Mouse (Mus musculus) liver, embryonic 11.5 days (tissue): Measurements from ENCODE around the gene Ifngr1. TPM values are rescaled to one million over a fixed set of nuclear protein-coding genes. Genes with fewer than 3 reads are reported as not detected.

Experiments used
- ATAC-seq: fragments of 200-750 bp; cut with Nextera tagmentation; replicated peaks from 2 replicates; pipeline ENCODE4 v1.8.0; 2017; ENCODE audit warnings: moderate number of reproducible peaks, mild to moderate bottlenecking, moderate TSS enrichment, moderate library complexity; ENCODE audit not compliant: low FRiP score
- DNase-seq: peaks from one replicate; pipeline ENCODE4 v3.0.0-alpha.2; 2017; ENCODE audit warnings: low spot score
- H3K27ac ChIP-seq: fragments of 300-500 bp; sonication (generic); 2 replicates; pipeline ENCODE4 v1.5.1; 2014; ENCODE audit warnings: mild to moderate bottlenecking, low read depth, low read length, control low read depth
- H3K27me3 ChIP-seq: fragments of 300-500 bp; sonication (generic); replicated peaks from 2 replicates; pipeline ENCODE4 v1.6.1; 2014; ENCODE audit warnings: low read length, mixed read lengths; ENCODE audit not compliant: control insufficient read depth, insufficient read depth
- H3K36me3 ChIP-seq: fragments of 300-500 bp; sonication (generic); 2 replicates; pipeline ENCODE4 v1.6.1; 2014; ENCODE audit warnings: mild to moderate bottlenecking, low read length, moderate library complexity, mixed read lengths; ENCODE audit not compliant: control insufficient read depth, insufficient read depth
- H3K4me1 ChIP-seq: fragments of 300-500 bp; sonication (generic); replicated peaks from 2 replicates; pipeline ENCODE4 v1.6.1; 2014; ENCODE audit warnings: low read length, mixed read lengths; ENCODE audit not compliant: control insufficient read depth, insufficient read depth
- H3K4me2 ChIP-seq: fragments of 300-500 bp; sonication (generic); 2 replicates; pipeline ENCODE4 v1.6.1; 2014; ENCODE audit warnings: mild to moderate bottlenecking, control low read depth, moderate library complexity
- H3K4me3 ChIP-seq: fragments of 300-500 bp; sonication (generic); 2 replicates; pipeline ENCODE4 v1.5.1; 2014; ENCODE audit warnings: low read depth, low read length, control low read depth
- H3K9ac ChIP-seq: fragments of 300-500 bp; sonication (generic); 2 replicates; pipeline ENCODE4 v1.6.1; 2014; ENCODE audit warnings: low read depth, low read length, control low read depth
- H3K9me3 ChIP-seq: fragments of 300-500 bp; sonication (generic); 2 replicates; pipeline ENCODE4 v1.6.1; 2016; ENCODE audit warnings: low read length, inconsistent platforms, mixed read lengths; ENCODE audit not compliant: control insufficient read depth
- WGBS: fragments of 180-500 bp; shearing (Covaris S2); extraction: QIAGEN DNeasy Blood & Tissue Kit; methylation state at CpG from one replicate; pipeline ENCODE4 v1.1.7; 2014; 5-methylcytosine and 5-hydroxymethylcytosine counted together
- polyA plus RNA-seq: library from polyadenylated mRNA; unstranded; fragments of >200 nt; fragmentation: Nextera tagmentation; extraction: Ambion mirVana; gene quantifications from 2 replicates; pipeline ENCODE4 v1.2.1, GENCODE M21; 2014

Gene Ifngr1
- polyA plus RNA-seq, result 53.7 and 61.1 TPM in 2 replicates

DNA sequence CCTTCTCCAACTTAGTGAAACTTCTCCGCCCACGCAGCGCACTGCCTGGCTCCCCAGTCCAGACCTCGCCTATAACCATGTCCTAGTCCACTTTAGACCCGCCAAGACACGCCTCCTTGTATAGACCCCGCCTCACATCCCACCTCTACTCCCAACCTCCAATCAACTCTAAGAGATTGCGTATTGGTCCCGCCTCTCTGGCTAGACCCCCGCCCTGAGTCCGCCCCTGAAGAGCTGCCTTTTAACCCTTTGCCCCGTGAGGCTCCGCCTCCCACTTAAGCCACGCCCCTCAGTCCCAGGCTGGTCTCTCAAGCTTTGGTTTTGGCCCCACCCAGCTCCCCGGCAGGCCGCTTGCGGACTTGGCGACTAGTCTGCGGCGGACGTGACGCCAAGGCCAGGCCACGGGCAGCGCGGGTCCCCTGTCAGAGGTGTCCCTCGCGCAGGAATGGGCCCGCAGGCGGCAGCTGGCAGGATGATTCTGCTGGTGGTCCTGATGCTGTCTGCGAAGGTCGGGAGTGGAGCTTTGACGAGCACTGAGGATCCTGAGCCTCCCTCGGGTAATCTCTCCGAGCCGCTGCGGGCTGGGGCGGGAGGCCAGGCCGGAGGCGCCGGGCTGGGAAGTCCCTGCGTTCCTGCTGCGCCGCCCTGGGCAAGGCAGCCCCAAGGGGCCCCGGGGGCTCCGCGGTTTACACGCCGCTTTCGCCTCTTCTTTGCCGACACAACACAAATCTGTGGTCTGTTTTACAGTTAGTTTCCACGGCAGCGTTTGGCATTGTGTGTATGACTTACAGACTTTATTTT lies at the start of gene Ifngr1:
Gene Ifngr1 (plus strand): TSS at position 309 of the 801 bp plus-strand sequence.
- under 1% methylated on average over 52 of the region's 52 CpGs for WGBS
- H3K36me3 ChIP-seq, result no peaks in the 10 kb centered on the region
- DNase-seq (peak; percentile 97), ATAC-seq (peak; percentile 98)
- peaks cover 29% of the 10 kb centered on the region for H3K4me1 ChIP-seq
- H3K27me3 ChIP-seq, result no peaks in the 10 kb centered on the region
- H3K9ac ChIP-seq, result peak within 1 kb of the TSS; percentile 80
- peak within 1 kb of the TSS; percentile 64 for H3K4me2 ChIP-seq
- peak within 1 kb of the TSS; percentile 75 for H3K27ac ChIP-seq
- H3K4me3 ChIP-seq, result peak within 1 kb of the TSS; percentile 78
- H3K9me3 ChIP-seq, result no peaks in the 10 kb centered on the region

DNA sequence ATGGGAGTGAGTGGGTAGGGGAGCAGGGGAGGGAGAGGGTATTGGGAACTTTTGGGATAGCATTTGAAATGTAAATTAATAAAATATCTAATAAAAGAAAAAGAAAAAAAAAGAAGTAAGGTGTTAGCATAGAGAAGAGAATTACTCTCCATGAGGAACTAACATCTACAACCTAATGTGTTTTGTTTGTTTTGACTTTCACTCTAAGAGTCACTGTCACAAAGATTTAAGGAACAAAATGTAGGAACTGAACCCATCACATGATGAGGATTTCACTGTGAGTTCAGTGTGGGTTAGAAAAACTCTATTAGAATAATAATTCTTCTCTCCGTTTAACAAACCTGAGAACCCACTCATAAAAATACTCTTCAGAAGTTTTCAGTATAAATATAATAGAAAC lies 44.9 kb upstream of the Ifngr1 start:
- 86% methylated on average over 1 of the region's 1 CpGs for WGBS
- no peaks in the 10 kb centered on the region for H3K4me1 ChIP-seq
- no peak overlapping the region for H3K4me3 ChIP-seq
- no peak for DNase-seq
- no peak overlapping the region for H3K9ac ChIP-seq
- no peaks in the 10 kb centered on the region for H3K27me3 ChIP-seq
- no peaks in the 10 kb centered on the region for H3K9me3 ChIP-seq
- H3K4me2 ChIP-seq, result no peak overlapping the region
- no peak overlapping the region for H3K27ac ChIP-seq
- H3K36me3 ChIP-seq, result no peaks in the 10 kb centered on the region
- no peak for ATAC-seq

DNA sequence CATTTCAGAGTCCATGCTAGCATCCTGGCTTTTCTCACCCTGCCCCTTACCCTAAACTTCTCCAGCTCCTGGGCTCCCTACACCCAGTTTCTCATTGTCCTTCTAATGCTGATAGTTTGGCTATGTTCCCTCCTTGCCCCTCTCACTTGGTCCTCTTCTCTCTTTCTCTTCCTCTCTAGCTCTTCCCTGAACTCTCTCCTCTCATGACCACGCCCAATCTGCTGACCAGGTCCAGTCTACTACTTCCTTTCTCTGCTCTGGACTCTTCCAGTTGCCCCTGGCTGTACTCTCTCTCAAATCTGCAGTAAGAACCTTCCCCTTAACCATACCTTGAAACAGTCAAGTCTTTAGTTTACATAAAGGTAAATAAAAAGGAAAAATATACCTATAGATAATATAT lies 43.7 kb upstream of the Ifngr1 start:
- ATAC-seq (no peak), DNase-seq (no peak)
- no peaks in the 10 kb centered on the region for H3K4me1 ChIP-seq
- H3K27me3 ChIP-seq, result no peaks in the 10 kb centered on the region
- H3K27ac ChIP-seq, result no peak overlapping the region
- no peak overlapping the region for H3K9ac ChIP-seq
- no peak overlapping the region for H3K4me2 ChIP-seq
- 67% methylated on average over 1 of the region's 1 CpGs for WGBS
- no peak overlapping the region for H3K4me3 ChIP-seq
- no peaks in the 10 kb centered on the region for H3K9me3 ChIP-seq
- no peaks in the 10 kb centered on the region for H3K36me3 ChIP-seq

DNA sequence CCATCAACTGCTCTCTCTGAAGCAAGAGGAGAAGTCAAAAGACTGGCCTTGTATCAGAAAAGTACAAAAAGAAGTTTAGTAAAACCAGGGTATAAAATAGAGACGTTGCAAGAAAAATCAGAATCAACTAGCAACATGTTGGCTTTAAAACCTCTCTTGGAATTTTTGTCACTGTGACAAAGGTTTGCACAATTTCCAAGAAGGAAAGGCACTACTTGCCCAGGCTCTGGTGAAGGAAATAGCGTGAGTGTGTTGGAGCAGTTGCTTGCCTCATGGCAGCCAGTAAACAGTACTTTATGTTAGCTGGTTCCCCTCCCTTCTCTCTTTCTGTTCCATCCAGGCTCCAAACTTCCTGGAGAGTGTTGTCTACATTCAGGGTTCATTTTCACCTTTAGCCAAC lies 43.3 kb upstream of the Ifngr1 start:
- DNase-seq, result no peak
- no peak for ATAC-seq
- Histone ChIP-seq H3K4me1 (no peaks in the 10 kb centered on the region), H3K36me3 (no peaks in the 10 kb centered on the region), H3K27me3 (no peaks in the 10 kb centered on the region), H3K27ac (no peak overlapping the region), H3K4me2 (no peak overlapping the region), H3K4me3 (no peak overlapping the region), H3K9ac (no peak overlapping the region), H3K9me3 (no peaks in the 10 kb centered on the region)
- WGBS, result 91% methylated on average over 2 of the region's 2 CpGs

DNA sequence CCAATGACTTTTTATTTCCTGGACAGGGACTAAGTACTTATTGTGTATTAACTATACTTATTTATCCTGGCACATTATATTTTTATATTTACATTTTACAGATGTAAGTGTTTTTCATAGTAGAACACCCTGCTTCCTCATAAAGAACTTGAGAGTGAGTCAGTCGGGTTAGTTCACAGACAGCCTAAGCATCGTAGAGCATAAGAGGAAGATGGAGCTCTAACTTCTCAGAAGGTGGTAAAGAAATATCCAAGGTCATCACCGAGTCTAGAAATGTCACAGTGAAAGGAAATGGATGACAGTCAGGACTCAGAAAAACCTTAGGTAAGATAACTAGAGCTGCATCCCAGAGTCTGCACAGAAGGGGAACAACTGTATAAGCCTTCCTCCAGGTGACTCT lies 40.2 kb upstream of the Ifngr1 start:
- H3K4me2 ChIP-seq, result no peak overlapping the region
- H3K36me3 ChIP-seq, result no peaks in the 10 kb centered on the region
- no peak overlapping the region for H3K27ac ChIP-seq
- H3K27me3 ChIP-seq, result no peaks in the 10 kb centered on the region
- ATAC-seq (no peak), DNase-seq (no peak)
- H3K9ac ChIP-seq, result no peak overlapping the region
- no peak overlapping the region for H3K4me3 ChIP-seq
- WGBS, result 68% methylated on average over 3 of the region's 3 CpGs
- H3K4me1 ChIP-seq, result no peaks in the 10 kb centered on the region
- H3K9me3 ChIP-seq, result no peaks in the 10 kb centered on the region

DNA sequence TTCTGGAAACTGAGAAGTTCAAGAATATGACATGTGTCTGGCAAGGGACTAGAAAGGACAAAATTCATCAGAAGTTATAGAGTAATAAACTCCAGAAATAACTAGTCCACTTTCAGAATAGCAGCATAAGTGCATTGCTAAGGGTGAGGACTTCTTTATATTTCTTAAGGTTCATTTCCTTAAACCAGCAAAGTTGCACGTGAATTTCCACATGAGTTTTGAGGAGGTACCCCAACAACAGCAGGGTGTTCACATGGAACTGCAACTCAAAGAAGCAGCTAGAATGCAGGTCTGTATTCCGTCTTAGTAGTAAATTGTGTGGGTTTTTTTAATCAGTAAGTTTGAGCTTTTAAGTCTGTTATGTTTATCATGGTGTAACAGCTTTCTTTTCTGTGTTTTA lies 37.9 kb upstream of the Ifngr1 start:
- WGBS, result 67% methylated on average over 2 of the region's 2 CpGs
- no peak for DNase-seq
- Histone ChIP-seq H3K9ac (no peak overlapping the region), H3K27me3 (no peaks in the 10 kb centered on the region), H3K9me3 (no peaks in the 10 kb centered on the region), H3K4me1 (no peaks in the 10 kb centered on the region), H3K27ac (no peak overlapping the region), H3K36me3 (no peaks in the 10 kb centered on the region), H3K4me2 (no peak overlapping the region), H3K4me3 (no peak overlapping the region)
- no peak for ATAC-seq

DNA sequence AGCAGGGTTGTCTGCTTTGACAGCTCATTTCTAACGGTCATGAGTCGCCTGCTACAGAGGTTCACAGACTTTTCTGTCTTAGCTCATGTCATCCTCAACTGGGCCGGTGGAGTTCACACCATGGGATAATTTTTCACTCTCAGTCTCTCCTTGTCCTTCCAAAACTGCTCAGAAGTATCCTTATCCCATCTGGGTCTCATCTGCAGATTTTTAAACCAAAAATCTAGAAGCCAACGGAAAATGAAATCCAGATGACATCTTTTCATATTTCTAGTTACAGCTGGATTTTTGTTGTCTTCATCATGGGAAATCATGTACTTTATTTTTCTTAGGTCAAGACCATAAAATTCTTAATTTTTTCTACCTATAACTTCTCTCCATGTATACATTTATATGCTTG lies 34.1 kb upstream of the Ifngr1 start:
- DNase-seq (no peak), ATAC-seq (no peak)
- Histone ChIP-seq H3K4me2 (no peak overlapping the region), H3K27ac (no peak overlapping the region), H3K9ac (no peak overlapping the region), H3K4me1 (no peaks in the 10 kb centered on the region), H3K4me3 (no peak overlapping the region), H3K27me3 (no peaks in the 10 kb centered on the region), H3K36me3 (no peaks in the 10 kb centered on the region), H3K9me3 (no peaks in the 10 kb centered on the region)
- WGBS, result 90% methylated on average over 4 of the region's 4 CpGs

DNA sequence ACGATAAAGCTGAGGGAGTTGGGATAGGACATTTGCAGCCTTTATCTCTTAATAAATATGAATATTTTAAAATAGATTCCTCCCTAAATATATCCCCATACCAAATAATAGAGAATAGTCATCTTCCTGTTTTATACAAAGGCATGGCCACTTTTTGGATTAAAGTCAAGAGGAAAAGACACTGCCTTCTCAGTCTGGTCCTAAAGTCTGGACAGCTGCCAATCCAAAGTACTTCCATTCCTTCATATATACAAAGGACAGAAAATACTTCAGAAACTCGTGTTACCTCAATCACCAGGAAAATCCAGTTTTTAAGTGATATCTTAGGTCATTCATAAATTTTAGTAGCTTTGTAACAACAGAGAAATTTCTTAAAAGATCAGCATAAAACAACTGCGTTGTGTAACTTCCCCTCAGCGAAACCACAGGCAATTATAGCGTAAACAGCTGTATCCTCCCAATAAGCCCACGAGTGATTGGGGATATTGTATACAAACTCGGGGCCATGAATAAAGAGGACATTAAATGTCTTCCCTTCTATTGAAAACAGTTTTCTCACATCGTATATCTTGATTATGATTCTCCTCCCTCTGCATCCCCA lies 32.1 kb upstream of the Ifngr1 start:
- Histone ChIP-seq H3K36me3 (no peaks in the 10 kb centered on the region), H3K27ac (no peak overlapping the region), H3K4me3 (no peak overlapping the region), H3K4me2 (no peak overlapping the region), H3K9ac (no peak overlapping the region), H3K27me3 (no peaks in the 10 kb centered on the region), H3K9me3 (no peaks in the 10 kb centered on the region), H3K4me1 (no peaks in the 10 kb centered on the region)
- 63% methylated on average over 8 of the region's 8 CpGs for WGBS
- DNase-seq (no peak), ATAC-seq (no peak)

DNA sequence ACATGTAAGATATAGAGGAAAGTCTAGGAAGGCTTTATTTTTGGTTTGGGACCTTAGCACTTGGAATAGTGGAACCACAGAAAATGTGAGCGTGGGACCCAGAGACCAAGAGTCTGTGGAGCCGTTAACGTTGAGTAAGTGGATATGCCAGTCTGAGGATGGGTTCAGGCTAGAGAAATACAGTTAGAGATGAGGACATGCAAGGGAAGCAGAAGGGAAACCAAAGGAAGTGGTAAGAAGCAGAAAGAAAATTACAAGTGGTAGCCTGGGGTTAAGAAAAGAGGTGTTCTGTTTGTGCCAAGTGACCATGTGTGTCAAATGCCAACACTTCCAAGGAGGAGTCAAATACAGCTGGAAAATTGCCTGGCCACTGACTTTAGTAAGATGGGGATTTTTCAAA lies 29.2 kb upstream of the Ifngr1 start:
- Histone ChIP-seq H3K9me3 (no peaks in the 10 kb centered on the region), H3K4me1 (no peaks in the 10 kb centered on the region), H3K27ac (no peak overlapping the region), H3K27me3 (no peaks in the 10 kb centered on the region), H3K9ac (no peak overlapping the region), H3K36me3 (no peaks in the 10 kb centered on the region), H3K4me3 (no peak overlapping the region), H3K4me2 (no peak overlapping the region)
- ATAC-seq, result no peak
- no peak for DNase-seq
- 87% methylated on average over 3 of the region's 3 CpGs for WGBS
